Mouse (Mus musculus) cerebellum, postnatal 4 days (tissue): ENCODE results near the gene Atp6v1b1.
A peak's percentile ranks its signal among the peaks of the same experiment; 100 is the strongest.

Experiments used
- DNase-seq, 2 experiments: peaks; one replicate each; pipeline ENCODE4 v3.0.0; 2022; ENCODE audit warnings: low spot score in 2 of 2, mixed read lengths in 1 of 2

Gene Atp6v1b1

DNA sequence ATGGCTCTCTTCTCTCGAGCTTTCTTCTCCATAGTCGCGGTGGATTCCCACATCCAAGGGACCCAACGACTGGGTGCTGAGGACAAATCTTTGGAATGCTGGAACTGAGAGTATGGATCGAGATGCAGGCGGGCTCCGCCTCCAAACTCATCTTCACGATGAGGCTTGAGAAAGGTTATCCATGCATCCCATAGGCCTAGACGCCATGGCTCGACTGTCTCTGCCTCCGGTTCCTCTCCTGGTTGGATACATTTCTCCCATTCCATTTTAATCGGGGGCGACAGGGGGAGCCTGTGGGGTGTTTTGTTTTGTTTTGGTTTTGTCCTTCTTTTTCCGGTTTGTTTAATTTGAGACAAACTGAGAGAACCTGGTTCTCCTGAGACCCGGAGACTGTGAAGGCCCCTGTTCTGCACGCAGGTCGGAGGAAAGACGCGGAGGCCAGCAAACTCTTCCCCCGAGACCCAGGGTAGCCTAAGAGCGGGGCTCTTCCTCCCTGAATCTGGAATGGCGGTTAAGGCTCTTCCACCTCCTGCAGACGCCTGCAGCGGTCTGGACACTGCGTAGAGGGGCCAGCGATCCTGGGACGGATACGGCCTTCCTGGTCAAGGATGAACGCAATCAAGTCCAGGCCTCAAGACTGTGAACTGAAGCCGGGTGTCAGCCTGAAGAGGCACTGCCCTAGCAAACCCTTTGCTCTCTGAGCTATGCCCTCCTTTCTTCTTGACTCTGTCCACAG lies 27.2 kb upstream of the Atp6v1b1 start:
- DNase-seq: no peak

DNA sequence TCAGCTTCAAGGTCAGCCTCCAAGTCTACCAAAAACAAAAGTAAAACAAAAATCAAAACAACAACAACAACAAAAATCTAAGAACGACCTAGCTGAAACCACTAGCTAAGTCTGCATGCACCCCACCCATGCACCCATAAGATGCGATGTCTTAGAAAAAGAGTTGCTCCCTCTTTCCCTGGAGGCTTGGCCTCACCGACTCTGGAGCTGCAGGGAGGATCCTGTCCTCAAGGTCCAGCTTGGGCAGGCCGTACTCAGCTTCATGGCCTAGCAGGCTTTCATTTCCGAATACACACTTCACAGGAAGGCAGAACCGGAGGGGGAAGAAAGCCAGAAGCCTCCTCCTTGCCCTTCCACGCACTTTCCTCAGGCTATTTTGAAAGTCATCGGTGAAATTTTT lies 25.8 kb upstream of the Atp6v1b1 start:
- DNase-seq: peak in 1 of 2 experiments; percentile 12

DNA sequence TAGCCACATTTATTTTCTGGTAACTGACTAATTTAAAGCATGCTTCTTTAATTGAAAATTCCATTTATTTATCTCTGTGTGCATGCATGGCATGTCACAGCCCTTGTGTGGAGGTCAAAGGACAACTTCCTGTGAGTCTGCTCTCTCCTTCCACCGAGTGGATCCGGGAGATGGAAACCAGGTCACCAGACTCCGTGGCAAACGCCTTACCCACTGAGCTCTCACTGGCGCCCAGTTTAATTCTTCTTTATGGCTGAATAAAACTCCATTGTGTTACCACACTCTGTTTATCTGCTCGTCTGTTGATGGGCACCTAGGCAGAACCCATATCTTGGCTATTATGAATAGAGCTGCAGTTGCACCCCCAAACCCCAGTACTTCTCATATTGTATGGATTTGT lies 20.3 kb upstream of the Atp6v1b1 start:
- DNase-seq: no peak

DNA sequence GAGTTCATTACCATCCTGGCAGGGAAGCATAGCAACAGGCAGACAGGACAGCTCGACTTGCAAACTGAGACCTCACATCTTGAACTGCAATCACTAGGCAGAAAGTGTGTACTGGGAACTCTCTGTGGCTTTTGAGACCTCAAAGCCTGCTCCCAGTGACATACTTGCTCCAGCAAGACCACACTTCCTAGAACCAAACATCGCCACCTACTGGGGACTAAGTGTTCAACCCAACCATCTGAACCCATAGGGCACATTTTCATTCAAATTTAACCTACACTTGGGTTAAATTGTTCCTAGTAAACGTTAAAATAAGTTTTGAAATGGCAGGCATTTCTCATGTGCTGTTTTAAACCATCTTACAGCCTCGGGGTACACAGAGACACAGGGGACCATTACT lies 15.6 kb upstream of the Atp6v1b1 start:
- no peak for DNase-seq

DNA sequence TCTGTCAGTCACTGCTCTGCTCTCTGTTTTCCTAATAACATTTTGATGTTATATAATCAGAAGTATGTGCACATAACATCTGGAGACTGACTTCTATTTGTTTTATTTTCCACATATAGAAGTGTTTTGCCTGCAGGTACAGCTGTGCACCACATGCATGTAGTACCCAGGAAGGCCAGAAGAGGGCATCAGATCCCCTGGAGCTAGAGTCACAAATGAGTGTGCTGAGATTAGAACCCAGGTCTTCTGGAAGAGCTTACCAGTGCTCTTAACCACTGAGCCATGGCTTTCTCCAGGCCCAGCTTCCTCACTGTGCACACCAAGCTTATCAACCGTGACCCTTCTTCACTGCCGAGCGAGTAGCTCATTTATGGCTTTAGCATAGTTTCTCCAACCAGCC lies 14.3 kb upstream of the Atp6v1b1 start:
- no peak for DNase-seq

DNA sequence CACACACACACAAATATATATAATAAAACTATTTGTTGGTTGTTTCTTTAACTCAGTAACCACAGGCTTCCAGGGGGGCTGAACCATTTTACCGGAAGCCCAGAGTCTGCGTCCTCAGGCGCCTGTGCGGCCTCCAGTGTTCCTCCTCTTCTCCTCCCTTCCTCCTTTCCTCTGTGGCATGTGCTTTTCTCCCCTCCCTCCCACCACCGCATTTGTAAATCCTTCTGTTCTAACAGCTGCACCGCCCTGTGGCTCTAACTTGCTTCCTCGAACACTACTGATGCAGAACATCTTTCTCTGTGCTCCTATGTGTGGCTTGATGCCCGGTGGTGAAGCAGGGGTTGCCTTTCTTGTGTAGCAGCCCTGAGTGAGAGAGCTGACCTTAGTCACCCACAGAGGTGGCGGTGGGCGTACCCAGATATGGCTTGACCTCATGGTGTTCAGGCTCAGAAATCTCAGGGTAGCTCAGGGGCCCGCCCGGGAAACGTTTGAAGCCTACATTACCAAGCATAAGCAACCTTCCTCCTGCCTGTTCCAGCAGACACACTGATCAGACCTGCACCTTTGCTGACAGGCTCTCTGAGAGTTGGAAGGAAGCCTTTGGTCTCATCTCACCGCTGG lies 13.3 kb upstream of the Atp6v1b1 start:
- DNase-seq: no peak

DNA sequence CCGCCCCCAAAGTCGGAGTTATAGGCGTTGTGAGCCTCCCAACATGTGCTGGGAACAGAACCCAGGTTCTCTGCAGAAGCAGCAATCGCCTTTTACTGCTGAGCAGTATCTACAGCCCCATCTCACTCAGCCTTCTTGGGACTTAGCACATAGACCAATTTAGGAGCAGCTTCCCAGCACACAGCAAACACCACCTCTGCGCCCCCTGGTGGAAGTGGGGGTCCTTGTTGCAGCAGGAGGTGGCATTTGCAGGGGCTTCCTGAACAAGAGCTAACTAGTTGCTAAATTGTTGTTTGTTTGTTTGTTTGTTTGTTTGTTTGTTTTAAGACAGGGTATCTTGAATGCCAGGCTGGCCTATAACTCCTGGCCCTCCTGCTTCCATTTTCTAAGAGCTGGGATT lies 11.7 kb upstream of the Atp6v1b1 start:
- DNase-seq: peak in 1 of 2 experiments; percentile 63

DNA sequence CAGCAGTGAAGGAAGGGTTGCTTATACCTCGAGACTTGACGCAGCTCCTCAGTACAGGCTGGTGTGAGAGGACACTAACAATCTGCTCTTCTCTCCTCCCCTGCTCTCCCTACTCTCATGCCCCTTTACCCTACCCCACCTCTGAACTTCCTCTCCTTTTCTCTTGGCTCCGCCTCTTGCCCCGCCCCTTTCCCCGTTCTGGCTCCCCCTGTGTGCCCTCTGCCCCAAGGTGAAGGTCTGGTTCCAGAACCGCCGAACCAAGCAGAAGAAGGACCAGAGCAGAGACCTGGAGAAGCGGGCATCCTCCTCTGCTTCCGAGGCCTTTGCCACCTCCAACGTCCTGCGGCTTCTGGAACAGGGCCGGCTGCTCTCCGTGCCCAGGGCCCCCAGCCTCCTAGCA lies 5.5 kb upstream of the Atp6v1b1 start:
- DNase-seq: no peak

DNA sequence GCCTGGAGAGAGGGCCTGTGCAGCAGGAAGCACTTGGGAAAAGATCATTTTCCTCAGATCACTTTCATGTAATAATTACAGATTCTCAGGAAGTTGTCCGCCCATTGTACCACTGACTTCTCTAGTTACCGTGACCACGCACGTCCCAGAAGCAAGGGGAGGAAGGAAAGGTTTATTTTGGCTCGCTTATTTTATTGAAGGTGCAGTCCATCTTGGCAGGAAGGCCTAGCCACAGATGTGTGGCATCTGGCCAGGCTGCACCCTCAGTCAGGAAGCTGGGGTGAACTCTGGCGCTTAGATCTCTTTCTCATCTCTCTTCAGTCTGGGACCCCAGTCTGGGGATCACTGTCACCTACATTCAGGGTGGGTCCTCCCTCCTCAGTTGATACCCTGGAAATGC lies 4.2 kb upstream of the Atp6v1b1 start:
- no peak for DNase-seq

DNA sequence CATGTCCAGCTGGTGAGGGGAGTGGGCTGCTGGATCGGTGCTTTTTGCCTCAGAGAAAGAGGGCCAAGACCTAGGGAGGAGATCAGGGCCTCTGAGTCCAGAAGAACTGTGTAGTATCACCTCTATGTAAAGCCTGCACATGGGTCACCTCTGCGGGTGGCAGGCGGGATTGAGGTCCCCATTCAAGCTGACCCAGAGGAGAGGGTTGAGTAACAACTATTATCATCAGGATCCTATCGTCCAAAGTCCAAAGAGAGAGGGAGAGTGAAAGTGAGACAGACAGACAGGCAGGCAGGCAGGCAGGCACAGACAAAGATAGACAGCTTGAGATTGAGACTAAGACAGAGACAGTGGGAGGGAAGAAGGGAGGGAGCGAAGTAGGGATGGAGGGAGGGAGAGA lies 422 bp downstream of the Atp6v1b1 start:
- DNase-seq: no peak

DNA sequence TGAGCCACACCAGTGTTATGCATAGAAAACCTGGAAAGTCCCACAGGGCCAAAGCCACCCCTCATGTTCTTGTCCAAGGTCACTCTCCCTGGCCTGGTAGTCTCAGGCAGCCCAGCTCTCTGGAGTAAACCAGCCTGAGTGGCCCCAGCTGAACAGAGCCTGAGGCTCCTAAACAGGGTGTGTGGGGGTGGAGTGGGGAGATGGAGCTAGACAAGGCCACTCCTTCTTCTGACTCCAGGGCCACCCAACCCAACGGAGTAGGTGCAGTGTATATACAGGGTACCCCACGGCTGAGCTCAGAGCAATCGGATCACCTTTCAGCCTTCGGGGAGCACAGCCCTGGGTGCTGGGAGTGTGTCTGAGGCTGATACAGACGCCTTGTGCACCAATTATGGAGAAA lies 1.3 kb downstream of the Atp6v1b1 start:
- DNase-seq: no peak

DNA sequence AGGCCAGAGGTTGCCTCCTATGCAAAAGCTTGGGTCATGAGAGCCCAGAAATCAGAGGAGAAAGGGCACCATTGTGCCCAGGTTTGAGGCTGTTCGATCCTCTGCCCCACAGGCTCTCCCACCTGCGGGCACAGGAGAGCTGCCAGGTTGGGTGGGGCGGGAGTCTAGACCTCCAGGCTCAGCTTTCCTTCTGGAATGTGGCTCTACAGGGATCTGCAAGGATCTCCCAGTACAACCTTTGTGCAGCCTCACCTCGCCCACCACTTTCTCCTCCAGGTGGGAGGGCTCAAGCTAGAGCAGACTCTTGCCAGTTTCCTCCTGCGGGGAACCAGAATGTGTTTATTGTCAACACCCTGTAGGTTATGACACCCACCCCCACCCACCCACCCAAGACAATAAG lies 1.8 kb downstream of the Atp6v1b1 start:
- no peak for DNase-seq

DNA sequence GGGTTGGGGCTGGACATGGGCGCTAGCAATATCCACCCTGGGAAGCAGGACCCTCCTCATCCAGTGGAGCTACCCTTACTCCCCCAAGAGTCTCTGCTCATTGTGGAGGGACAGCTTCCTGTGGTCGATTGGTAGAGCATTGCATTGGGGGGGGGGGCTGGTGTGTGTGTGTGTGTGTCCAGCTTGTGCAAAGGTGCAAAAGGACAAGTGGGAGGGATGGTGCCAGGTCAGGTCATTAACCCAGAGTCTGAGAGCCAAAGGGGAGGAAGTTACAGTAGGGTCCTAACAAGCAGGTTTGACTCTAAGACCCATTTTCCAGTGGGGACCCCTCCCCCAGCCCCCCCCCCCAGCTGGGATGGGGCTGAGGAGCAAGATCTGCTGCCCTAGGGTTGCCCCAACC lies 2.7 kb downstream of the Atp6v1b1 start:
- no peak for DNase-seq

DNA sequence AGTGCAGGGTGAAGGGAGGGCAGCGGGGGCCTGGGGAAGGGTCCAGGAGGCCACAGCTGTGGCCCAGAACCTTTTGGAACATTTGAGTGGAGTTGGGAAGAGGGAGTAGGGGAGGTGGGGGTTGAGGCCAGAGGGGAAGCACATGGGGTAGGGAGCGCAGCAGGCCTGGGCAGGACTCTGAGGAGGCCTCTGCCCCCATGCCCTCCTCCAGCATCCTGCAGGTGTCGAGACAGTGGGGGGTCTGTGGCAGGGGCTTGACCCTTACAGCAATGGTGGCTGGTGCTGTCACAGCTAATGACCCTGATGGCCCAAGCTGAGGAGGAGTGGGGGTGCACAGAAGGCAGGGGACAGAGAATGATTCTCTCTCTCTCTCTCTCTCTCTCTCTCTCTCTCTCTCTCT lies 6.5 kb downstream of the Atp6v1b1 start:
- no peak for DNase-seq

DNA sequence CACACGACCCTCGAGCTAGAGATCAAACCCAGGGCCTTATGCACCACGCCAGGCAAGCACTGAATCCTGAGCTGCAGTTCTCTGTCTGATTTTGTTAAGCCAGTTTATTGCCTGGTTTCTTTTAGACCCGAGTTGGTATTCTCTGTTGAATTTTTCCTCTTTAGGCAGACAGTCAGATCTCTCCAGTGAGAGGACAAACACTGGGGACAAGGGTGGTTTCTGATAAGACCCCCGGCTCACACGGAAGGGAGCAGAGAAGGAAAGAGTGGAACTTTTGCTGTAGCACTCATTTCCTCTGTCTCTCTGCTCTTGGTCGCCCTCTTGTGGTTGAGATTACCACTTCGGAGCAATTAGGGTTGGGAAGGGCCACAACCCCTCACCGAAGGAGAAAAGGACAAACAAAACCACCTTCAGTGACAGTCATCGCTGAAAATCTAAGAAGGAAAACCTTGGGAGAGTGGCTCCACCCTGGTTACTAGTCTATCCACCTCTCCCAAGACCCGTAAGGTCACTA lies 7.4 kb downstream of the Atp6v1b1 start:
- DNase-seq: peak; percentile 47 to 63

DNA sequence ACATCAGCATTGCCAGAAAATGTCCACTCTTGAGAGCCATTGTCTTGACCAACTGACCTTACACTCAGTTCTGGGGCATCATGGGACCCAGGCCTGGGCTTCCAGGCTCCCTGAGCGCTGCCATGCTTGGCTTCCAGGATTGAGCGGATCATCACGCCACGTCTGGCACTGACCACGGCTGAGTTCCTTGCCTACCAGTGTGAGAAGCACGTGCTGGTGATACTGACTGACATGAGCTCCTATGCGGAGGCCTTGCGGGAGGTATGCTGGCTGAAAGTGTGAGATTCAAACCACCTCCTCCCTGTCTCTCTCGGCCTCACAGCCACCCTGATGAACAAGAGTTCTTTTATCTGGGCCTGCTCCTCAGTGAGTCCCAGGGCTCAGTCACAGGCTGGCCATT lies 13.3 kb downstream of the Atp6v1b1 start:
- no peak for DNase-seq

DNA sequence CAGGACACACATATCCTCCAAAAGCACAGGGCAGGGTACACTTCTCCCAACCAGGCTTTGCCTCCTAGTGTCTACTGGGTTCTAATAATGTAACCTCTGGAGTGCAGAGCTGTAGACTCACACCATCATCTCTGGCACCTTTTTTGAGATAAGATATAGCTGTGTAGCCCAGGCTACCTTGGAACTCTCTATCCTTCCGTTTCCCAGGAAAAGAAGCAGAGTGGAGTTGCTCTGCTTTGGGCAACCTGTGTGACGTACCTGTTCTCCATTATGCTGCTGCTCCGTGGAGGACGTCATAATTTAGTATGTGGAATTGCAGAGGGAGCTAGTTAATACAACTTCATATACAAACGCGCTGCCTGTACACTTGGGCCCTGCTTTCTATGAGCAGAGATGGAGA lies 19.6 kb downstream of the Atp6v1b1 start, which contains the start of gene Ankrd53:
Gene Ankrd53, plus strand, starts transcription at position 301 of the 400 bp plus-strand sequence.
- DNase-seq: no peak

DNA sequence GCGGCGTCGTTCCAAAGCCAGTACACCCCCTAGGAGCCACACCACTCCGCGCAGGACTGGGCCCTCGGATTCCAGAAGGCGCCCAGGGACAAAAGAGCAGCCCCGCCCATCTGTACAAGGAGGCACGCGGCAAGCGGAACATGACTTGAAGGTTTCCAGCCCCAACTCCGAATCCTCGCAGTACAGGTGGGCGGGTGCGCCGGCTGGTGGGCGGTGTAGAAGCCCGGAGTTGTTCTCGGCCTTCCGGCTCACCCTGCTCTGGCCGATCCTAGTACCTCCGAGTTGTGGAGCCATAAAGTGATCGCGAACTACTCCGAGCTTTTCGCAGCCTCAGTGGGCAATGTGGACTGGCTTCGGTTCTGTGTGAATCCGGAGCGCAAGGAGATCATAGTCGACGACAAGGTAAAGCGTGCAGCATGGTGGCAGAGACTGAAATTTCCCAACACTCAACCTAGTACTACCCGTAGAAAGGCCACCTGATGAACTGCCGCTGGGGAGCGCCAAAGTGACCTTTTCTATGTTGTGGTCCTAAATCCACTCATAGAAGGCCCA lies 20.2 kb downstream of the Atp6v1b1 start:
- no peak for DNase-seq

DNA sequence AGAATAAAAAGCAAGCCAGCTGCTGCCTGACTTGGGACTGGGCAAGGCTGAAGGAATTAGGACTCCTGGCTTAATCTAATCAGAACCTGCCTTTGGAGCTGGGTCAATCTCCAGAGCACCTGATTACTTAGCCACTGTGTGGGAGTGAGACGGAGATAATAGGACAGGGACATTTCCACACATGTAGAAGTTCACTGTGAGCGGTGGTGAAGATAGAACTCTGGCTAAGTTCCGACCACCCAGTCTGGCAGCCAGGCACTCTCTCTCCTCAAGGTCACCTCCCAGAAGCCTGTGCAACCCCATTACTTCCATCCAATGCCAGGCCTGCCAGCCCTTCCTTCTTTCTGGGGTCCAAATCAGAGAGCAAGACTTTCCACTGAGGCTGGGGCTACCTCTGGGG lies 24.2 kb downstream of the Atp6v1b1 start:
- DNase-seq: no peak

DNA sequence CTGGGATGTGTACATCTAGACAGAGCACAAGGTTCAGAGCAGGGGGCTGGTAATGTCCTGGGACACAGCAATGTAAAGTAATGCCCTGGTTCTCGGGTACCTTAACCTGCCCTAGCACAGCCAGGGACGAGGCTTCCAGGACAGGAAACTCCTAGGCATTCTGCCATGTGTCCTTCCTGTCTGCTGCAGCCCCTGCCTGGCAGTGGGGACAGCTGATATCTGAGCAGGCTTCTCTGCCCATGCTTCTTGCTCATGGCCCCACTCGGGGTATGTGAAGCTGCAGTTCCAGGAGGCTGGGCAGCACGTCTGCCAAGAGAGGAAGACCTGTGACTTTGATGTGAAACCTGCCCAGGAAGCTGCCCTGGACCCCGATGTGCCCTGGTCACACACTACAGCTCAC lies 25.7 kb downstream of the Atp6v1b1 start:
- DNase-seq: no peak

DNA sequence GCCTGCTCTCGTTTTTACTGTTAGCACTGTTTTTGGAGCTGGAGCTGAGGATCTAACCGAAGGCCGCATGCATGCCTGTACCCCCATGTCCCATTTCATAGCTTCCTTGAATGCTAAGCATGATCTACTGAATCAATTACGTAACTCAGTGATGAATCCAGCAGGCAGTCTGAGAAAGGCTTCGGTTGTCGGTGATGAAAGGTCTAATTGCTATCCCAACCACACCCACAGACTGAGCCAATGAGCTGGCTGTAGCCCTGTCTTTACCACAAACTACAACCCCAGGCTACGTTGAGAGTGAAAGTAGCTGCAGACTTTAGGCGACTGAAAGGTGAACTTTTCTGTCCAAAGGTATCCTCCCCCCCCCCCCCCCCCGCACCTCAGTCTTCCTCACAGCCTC lies 31.3 kb downstream of the Atp6v1b1 start:
- DNase-seq: no peak

DNA sequence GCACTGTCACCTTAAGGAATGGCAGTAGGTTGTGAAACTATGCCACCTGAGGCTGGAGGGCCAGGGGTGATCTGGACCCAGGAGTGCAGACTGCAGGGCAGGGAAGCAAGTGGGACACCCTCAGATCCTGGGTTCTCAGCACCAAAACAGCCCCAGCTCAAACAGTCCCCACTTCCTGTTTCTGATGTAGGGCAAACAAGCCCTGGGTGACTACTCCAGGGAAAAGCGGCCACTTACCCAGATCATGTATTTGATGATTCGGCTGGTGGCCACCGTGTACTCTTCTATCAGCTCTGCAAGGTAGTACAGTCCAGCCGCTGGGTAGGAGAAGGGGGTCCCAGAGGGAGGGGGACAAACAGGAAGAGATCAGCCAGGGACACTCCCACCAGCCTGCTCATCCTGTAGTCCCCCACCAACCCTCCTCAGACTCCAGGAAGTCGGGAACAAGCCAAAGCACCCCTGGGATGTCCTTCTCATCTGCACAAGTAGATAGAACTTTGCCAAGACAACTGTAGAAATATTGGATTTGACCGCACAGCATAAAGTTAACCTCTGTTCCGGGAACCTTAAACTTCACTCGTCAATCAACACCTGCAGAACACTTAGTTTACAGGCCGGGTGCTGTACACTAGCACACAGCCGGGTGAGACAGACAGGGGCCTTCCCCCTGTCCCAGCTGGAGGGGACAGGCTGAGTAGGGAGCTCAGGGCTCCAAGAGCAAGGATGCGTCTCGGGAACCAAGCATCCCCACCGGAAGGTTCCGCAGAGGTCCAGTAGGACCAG lies 32.2 kb downstream of the Atp6v1b1 start:
- no peak for DNase-seq
